Mouse (Mus musculus) lung, embryonic 16.5 days (tissue): ENCODE measurements at regions not wholly inside any gene's neighbourhood (a gene's known extent, or its start where the extent isn't known, plus 50 kb on each side); places are given as distances from the start of the nearest gene placed in this dataset.

ENCODE experiments used
- ATAC-seq: fragments of 200-750 bp; cut with Nextera tagmentation; 2 replicates; pipeline ENCODE4 v1.8.0; 2017; ENCODE audit warnings: low read depth, mild to moderate bottlenecking, moderate library complexity
- H3K27ac ChIP-seq: fragments of 300-500 bp; sonication (generic); 2 replicates; pipeline ENCODE4 v1.5.1; 2014; ENCODE audit warnings: mild to moderate bottlenecking, control low read depth, low read length
- H3K27me3 ChIP-seq: fragments of 300-500 bp; sonication (generic); 2 replicates; pipeline ENCODE4 v1.6.1; 2014; ENCODE audit warnings: low read depth, low read length, mixed read lengths; ENCODE audit not compliant: control insufficient read depth, insufficient read depth
- H3K36me3 ChIP-seq: fragments of 300-500 bp; sonication (generic); 2 replicates; pipeline ENCODE4 v1.6.1; 2014; ENCODE audit warnings: low read length; ENCODE audit not compliant: control insufficient read depth, insufficient read depth
- H3K4me1 ChIP-seq: fragments of 300-500 bp; sonication (generic); replicated peaks from 2 replicates; pipeline ENCODE4 v1.6.1; 2014; ENCODE audit warnings: low read length, mixed read lengths; ENCODE audit not compliant: control insufficient read depth, insufficient read depth
- H3K4me2 ChIP-seq: fragments of 300-500 bp; sonication (generic); 2 replicates; pipeline ENCODE4 v1.6.1; 2014; ENCODE audit warnings: low read depth, low read length, control low read depth
- H3K4me3 ChIP-seq: fragments of 300-500 bp; sonication (generic); 2 replicates; pipeline ENCODE4 v1.5.1; 2014; ENCODE audit warnings: mild to moderate bottlenecking, low read length, control low read depth
- H3K9ac ChIP-seq: fragments of 300-500 bp; sonication (generic); 2 replicates; pipeline ENCODE4 v1.6.1; 2014; ENCODE audit warnings: low read length, control low read depth
- H3K9me3 ChIP-seq: fragments of 300-500 bp; sonication (generic); 2 replicates; pipeline ENCODE4 v1.6.1; 2016; ENCODE audit warnings: low read length; ENCODE audit not compliant: control insufficient read depth
- WGBS: fragments of 180-500 bp; shearing (Covaris S2); extraction: QIAGEN DNeasy Blood & Tissue Kit; methylation state at CpG from one replicate; pipeline ENCODE4 v1.1.7; 2014; 5-methylcytosine and 5-hydroxymethylcytosine counted together

DNA sequence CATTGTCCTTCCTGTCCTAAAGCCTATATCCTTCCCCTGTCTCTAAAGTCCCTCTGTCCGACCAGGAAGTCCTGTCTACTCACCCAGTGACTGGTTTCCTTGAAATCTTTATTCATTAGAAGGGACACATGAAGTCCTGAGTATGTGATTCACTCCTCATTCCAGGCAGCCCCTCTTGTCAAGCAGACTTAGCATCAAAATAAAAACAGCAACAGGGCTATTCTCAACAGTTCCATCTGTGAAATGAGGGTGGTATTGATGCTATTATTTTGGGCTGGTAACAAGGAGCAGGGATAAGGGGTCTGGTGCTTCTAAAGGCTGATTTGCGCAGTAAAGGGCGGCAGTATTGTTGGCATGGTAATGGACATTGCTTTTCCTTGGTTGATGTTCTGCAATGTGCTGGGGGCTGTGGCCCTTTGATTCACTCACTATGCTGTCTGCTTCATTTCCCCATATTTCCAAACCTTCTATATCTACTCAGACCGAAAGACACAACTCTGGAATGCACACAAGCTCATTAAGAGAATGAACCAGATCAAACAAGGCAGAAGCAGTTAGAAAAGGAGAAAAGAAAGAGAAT, 2955.6 kb upstream of the Lrrc6 start:
- H3K27me3 ChIP-seq, result no peaks in the 10 kb centered on the region

DNA sequence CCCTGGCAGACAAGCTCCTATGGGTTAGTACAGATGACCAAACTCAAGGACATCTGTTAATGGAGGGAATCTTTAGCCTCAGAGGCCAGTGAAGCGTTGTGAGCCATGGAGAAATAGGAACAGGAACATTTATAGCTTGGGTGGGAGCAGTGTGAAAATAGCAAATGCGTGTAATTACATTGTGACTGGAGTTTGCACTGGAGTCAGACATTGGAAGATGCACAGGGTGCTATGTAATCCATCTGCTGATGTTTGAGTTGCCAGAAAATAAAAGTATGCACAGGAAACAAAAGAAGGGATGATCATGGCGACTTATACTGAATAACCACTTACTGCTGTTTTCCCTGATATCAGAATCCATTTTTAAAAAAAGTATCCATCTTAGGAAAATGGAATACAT, 2940.3 kb upstream of the Lrrc6 start:
- Histone ChIP-seq H3K9me3 (no peaks in the 10 kb centered on the region), H3K4me2 (no peak overlapping the region), H3K4me1 (no peaks in the 10 kb centered on the region), H3K27ac (no peak overlapping the region), H3K36me3 (no peaks in the 10 kb centered on the region), H3K9ac (no peak overlapping the region), H3K4me3 (no peak overlapping the region), H3K27me3 (no peaks in the 10 kb centered on the region)
- ATAC-seq, result no peak
- 72% methylated on average over 3 of the region's 3 CpGs for WGBS

More for the DNA sequence above, 2955.6 kb upstream of the Lrrc6 start:
- no peak overlapping the region for H3K4me3 ChIP-seq
- no peaks in the 10 kb centered on the region for H3K4me1 ChIP-seq
- H3K27ac ChIP-seq, result no peak overlapping the region
- WGBS, result 75% methylated on average over 4 of the region's 4 CpGs
- H3K4me2 ChIP-seq, result no peak overlapping the region
- H3K36me3 ChIP-seq, result no peaks in the 10 kb centered on the region
- H3K9me3 ChIP-seq, result no peaks in the 10 kb centered on the region
- H3K9ac ChIP-seq, result no peak overlapping the region
- ATAC-seq, result no peak

- Histone ChIP-seq H3K27ac (no peak overlapping the region), H3K27me3 (no peaks in the 10 kb centered on the region), H3K36me3 (no peaks in the 10 kb centered on the region), H3K4me2 (no peak overlapping the region), H3K9me3 (no peaks in the 10 kb centered on the region), H3K9ac (no peak overlapping the region), H3K4me1 (no peaks in the 10 kb centered on the region), H3K4me3 (no peak overlapping the region)
- no peak for ATAC-seq
- WGBS, result 86% methylated on average over 1 of the region's 1 CpGs
Observed at GRCm38 (mm10) chr15:69413531-69414011, 2912.9 kb upstream of the Lrrc6 start.

GRCm38 (mm10) chr15:69389575-69389974, 2888.9 kb upstream of the Lrrc6 start:
- H3K4me1 ChIP-seq, result no peaks in the 10 kb centered on the region
- H3K27ac ChIP-seq, result no peak overlapping the region
- no peaks in the 10 kb centered on the region for H3K36me3 ChIP-seq
- 76% methylated on average over 4 of the region's 4 CpGs for WGBS
- no peak for ATAC-seq
- no peak overlapping the region for H3K4me3 ChIP-seq
- H3K9me3 ChIP-seq, result no peaks in the 10 kb centered on the region
- H3K9ac ChIP-seq, result no peak overlapping the region
- H3K4me2 ChIP-seq, result no peak overlapping the region
- H3K27me3 ChIP-seq, result no peaks in the 10 kb centered on the region

- Histone ChIP-seq H3K36me3 (no peaks in the 10 kb centered on the region), H3K9ac (no peak overlapping the region), H3K27ac (no peak overlapping the region), H3K4me3 (no peak overlapping the region), H3K27me3 (no peaks in the 10 kb centered on the region), H3K4me1 (no peaks in the 10 kb centered on the region), H3K4me2 (no peak overlapping the region), H3K9me3 (no peaks in the 10 kb centered on the region)
- ATAC-seq, result no peak
Observed at GRCm38 (mm10) chr15:69387466-69387865, 2886.8 kb upstream of the Lrrc6 start.

GRCm38 (mm10) chr15:69365440-69365839, 2864.7 kb upstream of the Lrrc6 start:
- no peak for ATAC-seq
- H3K4me2 ChIP-seq, result no peak overlapping the region
- no peaks in the 10 kb centered on the region for H3K9me3 ChIP-seq
- no peaks in the 10 kb centered on the region for H3K4me1 ChIP-seq
- no peaks in the 10 kb centered on the region for H3K36me3 ChIP-seq
- no peaks in the 10 kb centered on the region for H3K27me3 ChIP-seq
- H3K27ac ChIP-seq, result no peak overlapping the region
- H3K4me3 ChIP-seq, result no peak overlapping the region
- H3K9ac ChIP-seq, result no peak overlapping the region

- Histone ChIP-seq H3K27ac (no peak overlapping the region), H3K4me1 (no peaks in the 10 kb centered on the region), H3K9me3 (no peaks in the 10 kb centered on the region), H3K36me3 (no peaks in the 10 kb centered on the region), H3K9ac (no peak overlapping the region), H3K27me3 (no peaks in the 10 kb centered on the region), H3K4me2 (no peak overlapping the region), H3K4me3 (no peak overlapping the region)
- 84% methylated on average over 7 of the region's 7 CpGs for WGBS
- no peak for ATAC-seq
Observed at GRCm38 (mm10) chr15:69350053-69350739, 2849.5 kb upstream of the Lrrc6 start.

- 78% methylated on average over 1 of the region's 1 CpGs for WGBS
- no peak overlapping the region for H3K9ac ChIP-seq
- H3K27me3 ChIP-seq, result no peaks in the 10 kb centered on the region
- no peaks in the 10 kb centered on the region for H3K36me3 ChIP-seq
- no peak overlapping the region for H3K4me2 ChIP-seq
- no peaks in the 10 kb centered on the region for H3K4me1 ChIP-seq
- H3K27ac ChIP-seq, result no peak overlapping the region
- no peaks in the 10 kb centered on the region for H3K9me3 ChIP-seq
- ATAC-seq, result no peak
- no peak overlapping the region for H3K4me3 ChIP-seq
Observed at GRCm38 (mm10) chr15:69346065-69346464, 2845.4 kb upstream of the Lrrc6 start.

GRCm38 (mm10) chr15:69342759-69343158, 2842.0 kb upstream of the Lrrc6 start:
- H3K9ac ChIP-seq, result no peak overlapping the region
- H3K4me2 ChIP-seq, result no peak overlapping the region
- no peak for ATAC-seq
- 62% methylated on average over 2 of the region's 2 CpGs for WGBS
- H3K27me3 ChIP-seq, result no peaks in the 10 kb centered on the region
- H3K27ac ChIP-seq, result no peak overlapping the region
- no peaks in the 10 kb centered on the region for H3K36me3 ChIP-seq
- H3K9me3 ChIP-seq, result no peaks in the 10 kb centered on the region
- no peak overlapping the region for H3K4me3 ChIP-seq
- H3K4me1 ChIP-seq, result no peaks in the 10 kb centered on the region
